Mouse (Mus musculus) forebrain, embryonic 13.5 days (tissue): ENCODE measurements around the gene Mtmr11. TPM values are rescaled to one million over a fixed set of nuclear protein-coding genes. Genes with fewer than 3 reads are reported as not detected.

Source experiments
- ATAC-seq: fragments of 200-750 bp; cut with Nextera tagmentation; 2 replicates; pipeline ENCODE4 v1.8.0; 2017
- H3K27ac ChIP-seq: fragments of 300-500 bp; sonication (generic); 2 replicates; pipeline ENCODE4 v1.5.1; 2015; ENCODE audit warnings: inconsistent platforms, mild to moderate bottlenecking, moderate library complexity
- H3K27me3 ChIP-seq: fragments of 300-500 bp; sonication (generic); 2 replicates; pipeline ENCODE4 v1.6.1; 2015; ENCODE audit warnings: mild to moderate bottlenecking, inconsistent platforms
- H3K36me3 ChIP-seq: fragments of 300-500 bp; sonication (generic); 2 replicates; pipeline ENCODE4 v1.6.1; 2015; ENCODE audit warnings: mild to moderate bottlenecking, inconsistent platforms; ENCODE audit not compliant: poor library complexity, severe bottlenecking
- H3K4me1 ChIP-seq: fragments of 300-500 bp; sonication (generic); 2 replicates; pipeline ENCODE4 v1.6.1; 2015; ENCODE audit warnings: inconsistent platforms
- H3K4me2 ChIP-seq: fragments of 300-500 bp; sonication (generic); 2 replicates; pipeline ENCODE4 v1.6.1; 2015; ENCODE audit warnings: inconsistent platforms, mild to moderate bottlenecking, moderate library complexity
- H3K4me3 ChIP-seq: fragments of 300-500 bp; sonication (generic); 2 replicates; pipeline ENCODE4 v1.5.1; 2015; ENCODE audit warnings: mild to moderate bottlenecking, inconsistent platforms
- H3K9ac ChIP-seq: fragments of 300-500 bp; sonication (generic); 2 replicates; pipeline ENCODE4 v1.6.1; 2015; ENCODE audit warnings: mild to moderate bottlenecking, inconsistent platforms
- H3K9me3 ChIP-seq: fragments of 300-500 bp; sonication (generic); replicated peaks from 2 replicates; pipeline ENCODE4 v1.6.1; 2016; ENCODE audit warnings: inconsistent platforms
- WGBS: fragments of 180-500 bp; shearing (Covaris S2); methylation state at CpG from one replicate; pipeline ENCODE4 v1.1.7; 2015; 5-methylcytosine and 5-hydroxymethylcytosine counted together
- polyA plus RNA-seq: library from polyadenylated mRNA; unstranded; fragments of >200 nt; fragmentation: Nextera tagmentation; extraction: Ambion mirVana; gene quantifications from 2 replicates; pipeline ENCODE4 v1.2.1, GENCODE M21; 2015

Mtmr11 gene
- polyA plus RNA-seq = 9.0 and 12.9 TPM in 2 replicates

DNA sequence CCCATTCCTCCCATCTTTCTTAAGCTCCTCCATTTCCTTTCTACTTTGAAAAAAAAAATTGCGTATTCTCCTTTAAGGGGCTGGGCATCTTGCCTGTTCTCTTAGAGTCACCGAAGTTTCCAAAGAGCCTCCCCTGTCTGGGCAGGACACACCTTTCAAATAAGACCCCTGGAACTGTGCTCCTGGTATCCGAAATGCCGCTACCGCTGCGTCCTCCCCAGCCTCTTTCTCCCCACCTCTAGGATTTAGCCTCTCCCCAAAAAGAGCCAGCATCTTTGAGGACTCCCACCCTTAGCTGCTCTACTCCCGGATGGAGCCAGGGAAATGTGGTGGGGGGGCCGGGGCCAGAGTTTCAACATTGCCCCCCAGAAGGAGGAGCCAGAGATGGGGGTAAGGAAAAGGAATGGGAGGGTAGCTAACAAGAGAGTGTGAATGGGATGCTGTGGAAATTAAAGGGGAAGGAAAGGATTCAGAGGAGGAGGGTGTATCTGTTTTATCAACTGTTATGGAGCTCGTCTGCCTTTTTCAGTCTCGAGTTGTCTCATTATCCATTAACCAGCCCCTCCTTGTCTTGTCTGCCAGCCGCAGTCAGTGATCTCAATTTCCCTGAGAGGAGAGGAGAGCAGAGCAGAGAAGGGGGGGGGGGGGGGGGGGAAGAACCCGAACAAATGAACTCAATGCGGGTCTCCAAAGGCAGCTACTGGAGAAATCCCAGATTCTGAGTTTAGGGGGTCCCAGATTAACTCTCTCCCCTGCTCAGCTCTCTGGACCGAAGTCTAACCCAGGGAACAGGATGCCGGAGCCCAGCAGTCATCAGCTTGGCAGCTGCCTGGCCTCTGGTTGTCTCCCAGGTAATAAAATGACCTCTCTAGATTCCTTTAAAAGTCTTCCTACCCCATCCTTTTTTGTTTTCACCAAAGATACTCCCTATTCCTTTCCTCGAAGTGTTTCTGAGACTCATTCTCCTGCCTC lies at the start of gene Mtmr11:
TSS of gene Mtmr11 (plus strand) at position 136 of the 972 bp plus-strand sequence.
- H3K27ac ChIP-seq = no peak within 1 kb of the TSS; the same call in 1 of the 2 replicates
- WGBS = 10% methylated on average over 15 of the region's 16 CpGs
- H3K4me2 ChIP-seq = peak within 1 kb of the TSS; percentile 89
- H3K27me3 ChIP-seq = no peaks in the 10 kb centered on the region
- peak; percentile 47; the same call in 1 of the 2 replicates for ATAC-seq
- H3K9ac ChIP-seq = peak within 1 kb of the TSS; percentile 65
- no peaks in the 10 kb centered on the region for H3K36me3 ChIP-seq
- peaks cover 26% of the 10 kb centered on the region for H3K4me1 ChIP-seq
- no peaks in the 10 kb centered on the region for H3K9me3 ChIP-seq
- peak within 1 kb of the TSS; percentile 45 for H3K4me3 ChIP-seq

DNA sequence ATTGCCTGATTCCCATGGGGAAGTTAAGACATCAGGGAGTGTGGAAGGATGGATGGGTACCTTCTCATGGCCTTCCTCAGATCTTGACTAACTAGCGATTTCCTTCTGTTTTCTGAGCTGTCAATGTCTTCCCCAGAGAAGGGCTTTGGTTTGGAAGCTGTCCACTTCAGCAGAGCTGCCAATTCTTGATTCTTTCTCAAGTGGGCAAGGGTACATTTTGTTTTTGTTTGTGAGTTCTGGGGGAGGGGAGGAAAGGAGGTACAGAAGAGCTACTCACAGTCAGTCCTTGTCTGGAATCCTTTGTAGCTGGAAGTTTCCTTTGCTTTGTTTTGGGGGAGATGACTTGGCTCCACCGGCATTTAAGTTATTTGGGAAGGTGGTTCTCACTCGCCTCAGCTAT lies 48.6 kb upstream of the Mtmr11 start:
- no peaks in the 10 kb centered on the region for H3K36me3 ChIP-seq
- WGBS = 65% methylated on average over 3 of the region's 3 CpGs
- ATAC-seq = no peak

DNA sequence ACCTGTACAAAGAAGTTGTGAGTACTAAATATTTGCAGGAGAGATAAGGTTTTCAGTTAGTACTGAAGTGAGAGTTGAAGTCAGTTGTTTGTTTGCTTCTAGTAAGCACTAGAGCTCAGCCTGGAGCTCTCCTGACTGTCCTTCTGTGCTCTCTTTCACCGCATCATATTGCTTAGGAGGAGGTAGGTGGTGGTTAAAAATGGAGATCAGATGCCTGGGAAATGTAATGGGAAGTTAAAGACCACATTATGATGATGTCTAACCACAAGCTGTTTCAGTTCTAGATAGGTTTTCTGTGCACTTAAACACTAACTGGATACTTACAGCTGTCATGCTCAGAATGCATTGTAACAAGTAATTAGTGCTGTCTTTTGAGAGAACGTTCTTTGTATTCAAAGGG lies 43.7 kb upstream of the Mtmr11 start:
- WGBS = 70% methylated on average over 2 of the region's 2 CpGs
- Histone ChIP-seq H3K27ac (no peak overlapping the region), H3K27me3 (no peaks in the 10 kb centered on the region), H3K4me1 (no peaks in the 10 kb centered on the region), H3K4me2 (no peak overlapping the region), H3K4me3 (no peak overlapping the region), H3K9ac (no peak overlapping the region), H3K9me3 (no peaks in the 10 kb centered on the region), H3K36me3 (no peaks in the 10 kb centered on the region)
- no peak for ATAC-seq

More for the DNA sequence above, 48.6 kb upstream of the Mtmr11 start:
- Histone ChIP-seq H3K4me1 (no peaks in the 10 kb centered on the region), H3K4me3 (no peak overlapping the region), H3K9me3 (no peaks in the 10 kb centered on the region), H3K9ac (no peak overlapping the region), H3K27me3 (no peaks in the 10 kb centered on the region), H3K27ac (no peak overlapping the region), H3K4me2 (no peak overlapping the region)

DNA sequence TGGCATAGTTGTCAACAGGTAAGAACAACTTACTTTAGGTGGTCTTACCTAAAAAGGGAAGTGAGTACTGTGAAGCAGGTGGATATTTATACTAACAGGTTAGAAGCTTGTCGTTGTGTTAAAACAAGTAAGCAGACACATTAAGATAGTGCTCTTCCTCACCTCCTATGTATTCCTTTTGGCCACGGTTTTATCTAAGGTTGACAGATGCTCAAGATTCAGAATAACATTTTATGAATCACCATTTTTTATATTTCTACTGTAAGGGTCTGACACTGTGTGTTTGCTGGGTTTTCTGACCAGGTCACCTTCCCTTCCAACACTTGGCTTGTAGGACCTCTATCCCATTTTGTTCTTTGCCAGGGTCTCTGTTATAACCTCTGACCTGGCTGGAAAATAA lies 43.1 kb upstream of the Mtmr11 start:
- Histone ChIP-seq H3K4me1 (no peaks in the 10 kb centered on the region), H3K27me3 (no peaks in the 10 kb centered on the region), H3K4me3 (no peak overlapping the region), H3K27ac (no peak overlapping the region), H3K36me3 (no peaks in the 10 kb centered on the region), H3K9me3 (no peaks in the 10 kb centered on the region), H3K4me2 (no peak overlapping the region), H3K9ac (no peak overlapping the region)
- no peak for ATAC-seq
- WGBS = 94% methylated on average over 2 of the region's 2 CpGs

DNA sequence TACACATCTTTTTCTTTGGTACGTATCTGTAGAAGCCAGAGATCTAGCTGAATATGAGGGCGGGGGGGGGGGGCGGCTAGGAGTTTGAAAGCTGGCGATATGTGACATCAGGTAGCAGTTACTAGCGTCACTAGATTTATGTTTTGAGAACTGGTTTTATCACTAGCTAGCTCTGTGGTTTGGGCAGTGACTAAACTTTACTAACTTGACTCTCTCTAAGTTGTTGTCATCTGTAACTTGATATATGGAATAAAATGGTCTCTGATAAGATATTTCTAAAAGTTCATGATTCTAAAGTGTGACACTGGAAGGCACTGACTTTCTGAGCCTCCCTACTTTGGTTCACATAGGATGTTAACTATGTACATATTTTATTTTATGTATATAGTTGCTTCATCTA lies 37.6 kb upstream of the Mtmr11 start:
- no peaks in the 10 kb centered on the region for H3K4me1 ChIP-seq
- 93% methylated on average over 5 of the region's 5 CpGs for WGBS
- no peaks in the 10 kb centered on the region for H3K27me3 ChIP-seq
- ATAC-seq = no peak
- H3K36me3 ChIP-seq = no peaks in the 10 kb centered on the region
- no peaks in the 10 kb centered on the region for H3K9me3 ChIP-seq
- no peak overlapping the region for H3K4me2 ChIP-seq
- H3K27ac ChIP-seq = no peak overlapping the region
- no peak overlapping the region for H3K4me3 ChIP-seq
- H3K9ac ChIP-seq = no peak overlapping the region

DNA sequence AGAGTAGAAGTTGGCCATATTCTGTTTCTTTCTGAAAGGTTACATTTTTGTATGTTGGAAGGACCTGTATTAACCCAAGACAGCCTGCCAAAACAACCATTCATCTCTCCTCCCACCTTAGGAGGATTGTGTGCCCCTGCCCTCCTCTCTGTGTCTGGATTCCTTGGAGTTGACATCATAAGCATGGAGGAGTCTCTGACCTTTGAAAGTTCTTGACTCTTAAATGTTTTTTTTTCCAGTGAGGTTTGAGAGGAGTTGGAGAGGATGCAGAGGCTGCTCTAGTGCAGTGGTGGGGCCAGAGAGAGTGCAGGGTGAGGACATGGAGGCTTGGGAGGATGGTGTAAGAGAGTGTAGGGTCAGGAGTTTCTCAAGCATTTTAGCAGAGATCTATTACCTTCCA lies 33.7 kb upstream of the Mtmr11 start:
- Histone ChIP-seq H3K36me3 (no peaks in the 10 kb centered on the region), H3K9me3 (no peaks in the 10 kb centered on the region), H3K27ac (no peak overlapping the region), H3K4me3 (no peak overlapping the region), H3K27me3 (no peaks in the 10 kb centered on the region), H3K4me1 (peaks cover 4% of the 10 kb centered on the region; the same call in 1 of the 2 replicates), H3K9ac (no peak overlapping the region), H3K4me2 (no peak overlapping the region)
- no peak for ATAC-seq

DNA sequence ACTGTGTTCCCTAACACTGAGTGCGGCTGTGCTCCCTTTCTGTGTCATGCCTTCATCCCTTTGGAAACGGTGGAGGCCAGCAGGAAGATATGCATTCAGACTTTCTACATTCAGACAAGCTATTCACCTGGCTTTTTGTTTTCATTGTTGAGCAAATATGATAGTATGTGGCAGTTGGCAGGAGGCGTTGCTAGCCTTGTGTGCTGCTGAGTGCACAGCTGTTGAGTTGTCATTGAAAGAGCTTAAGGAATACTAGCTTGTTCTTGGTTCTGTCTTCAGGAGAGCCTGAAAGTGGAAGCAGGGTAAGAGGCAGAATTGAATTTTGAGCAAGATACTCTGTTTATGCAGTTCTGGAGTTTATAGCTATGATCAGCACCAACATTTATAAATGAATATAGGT lies 29.3 kb upstream of the Mtmr11 start:
- H3K4me2 ChIP-seq = no peak overlapping the region
- WGBS = 69% methylated on average over 3 of the region's 3 CpGs
- no peak for ATAC-seq
- no peak overlapping the region for H3K4me3 ChIP-seq
- no peaks in the 10 kb centered on the region for H3K27me3 ChIP-seq
- no peak overlapping the region for H3K27ac ChIP-seq
- no peaks in the 10 kb centered on the region for H3K9me3 ChIP-seq
- H3K4me1 ChIP-seq = peaks cover 10% of the 10 kb centered on the region
- H3K36me3 ChIP-seq = no peaks in the 10 kb centered on the region
- H3K9ac ChIP-seq = no peak overlapping the region

DNA sequence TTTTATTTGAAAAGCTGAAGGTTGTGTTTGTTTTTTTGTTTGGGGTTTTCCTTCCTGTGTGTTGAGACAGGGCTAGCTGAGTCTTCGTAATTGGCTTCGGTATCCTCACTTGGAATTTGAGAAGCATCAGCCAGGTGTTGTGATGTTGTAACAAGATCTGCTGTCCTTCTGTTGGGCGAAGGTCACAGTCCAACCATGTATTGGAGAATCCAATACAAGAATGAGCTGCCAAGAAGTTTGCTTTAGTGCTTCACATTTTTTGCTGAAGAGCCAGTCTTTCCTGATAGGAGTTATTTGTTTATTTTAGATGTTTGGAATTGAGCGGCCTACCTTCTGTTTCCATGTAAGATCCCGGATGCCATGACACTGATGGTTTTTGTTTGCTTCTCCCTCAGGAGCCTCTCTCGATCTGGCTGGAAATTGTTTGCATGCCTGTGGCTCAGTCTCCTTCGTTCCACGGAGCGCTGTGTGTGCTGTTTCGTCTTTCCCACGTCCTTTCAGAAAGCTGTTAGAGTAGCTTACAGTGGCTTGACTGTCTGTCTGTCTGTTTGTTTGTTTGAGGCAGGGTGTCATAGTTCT lies 28.4 kb upstream of the Mtmr11 start:
- Histone ChIP-seq H3K4me1 (peaks cover 10% of the 10 kb centered on the region), H3K4me3 (no peak overlapping the region), H3K9me3 (no peaks in the 10 kb centered on the region), H3K27ac (no peak overlapping the region), H3K36me3 (no peaks in the 10 kb centered on the region), H3K4me2 (no peak overlapping the region), H3K27me3 (no peaks in the 10 kb centered on the region), H3K9ac (no peak overlapping the region)
- ATAC-seq = no peak
- 74% methylated on average over 11 of the region's 11 CpGs for WGBS

DNA sequence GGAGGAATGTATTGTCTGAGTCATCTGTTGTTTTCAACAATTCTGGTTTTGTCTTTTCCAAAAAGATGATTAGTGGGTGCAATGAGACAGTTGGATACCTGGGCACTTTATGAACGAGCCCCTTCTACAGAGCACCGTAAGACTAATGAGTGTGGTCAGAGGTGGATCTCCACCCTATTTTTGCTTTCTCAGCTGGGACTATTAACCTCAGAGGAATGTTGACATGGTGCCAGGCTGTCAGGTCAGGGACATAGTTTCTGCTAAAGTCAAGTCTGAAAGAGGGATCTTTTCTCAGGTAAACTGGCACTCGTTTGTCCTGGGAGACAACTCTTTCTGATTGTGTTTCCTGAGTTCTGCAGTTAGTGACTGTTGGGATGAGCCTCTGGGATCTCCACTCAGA lies 26.8 kb upstream of the Mtmr11 start:
- Histone ChIP-seq H3K27me3 (no peaks in the 10 kb centered on the region), H3K4me3 (no peak overlapping the region), H3K9ac (no peak overlapping the region), H3K36me3 (no peaks in the 10 kb centered on the region), H3K4me2 (no peak overlapping the region), H3K9me3 (no peaks in the 10 kb centered on the region), H3K4me1 (peaks cover 10% of the 10 kb centered on the region), H3K27ac (no peak overlapping the region)
- no peak for ATAC-seq
- WGBS = 86% methylated on average over 3 of the region's 3 CpGs

DNA sequence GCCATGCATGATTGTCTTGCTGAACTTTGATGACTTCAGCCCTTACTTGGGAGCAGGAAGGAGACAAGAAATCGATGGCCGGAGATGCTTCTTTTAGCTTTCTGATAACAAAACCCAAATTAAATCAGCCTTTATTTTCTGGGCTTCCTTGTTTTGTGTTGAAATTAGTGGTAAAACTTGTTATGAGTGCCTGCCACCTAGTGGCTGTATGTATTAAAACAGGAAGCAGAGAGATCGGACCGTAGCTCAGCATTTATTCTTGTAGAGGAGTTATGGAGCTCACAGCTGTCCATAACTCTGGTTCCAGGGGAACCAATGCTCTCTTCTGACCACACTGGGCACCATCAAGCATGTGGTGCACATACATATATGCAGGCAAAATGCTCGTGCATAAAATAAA lies 13.9 kb upstream of the Mtmr11 start:
- no peak overlapping the region for H3K4me3 ChIP-seq
- peaks cover 42% of the 10 kb centered on the region for H3K36me3 ChIP-seq
- WGBS = 19% methylated on average over 5 of the region's 5 CpGs
- no peak overlapping the region for H3K9ac ChIP-seq
- no peak overlapping the region for H3K4me2 ChIP-seq
- no peak overlapping the region for H3K27ac ChIP-seq
- no peaks in the 10 kb centered on the region for H3K9me3 ChIP-seq
- 0 out of 2 replicates have a peak, but pooled peaks have one; percentile 50 for ATAC-seq
- no peaks in the 10 kb centered on the region for H3K27me3 ChIP-seq
- no peaks in the 10 kb centered on the region for H3K4me1 ChIP-seq

DNA sequence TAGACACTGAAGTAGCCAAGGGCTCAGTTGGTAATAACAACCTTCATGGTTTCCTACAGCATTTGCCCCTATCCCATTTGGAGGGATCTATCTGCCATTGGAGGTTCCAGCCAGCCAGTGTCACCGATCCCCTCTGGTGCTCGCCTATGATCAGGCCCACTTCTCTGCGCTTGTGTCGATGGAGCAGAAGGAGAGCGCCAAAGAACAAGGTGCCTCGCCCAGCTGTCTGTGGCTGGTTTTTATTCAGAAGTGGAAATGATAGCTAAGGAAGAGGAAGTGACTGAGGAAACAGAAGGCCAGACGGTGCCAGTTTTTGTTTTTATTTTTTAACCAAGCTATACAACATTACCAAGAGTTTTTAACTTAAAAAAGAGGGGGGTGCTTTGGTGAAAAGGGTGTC lies 10.0 kb upstream of the Mtmr11 start:
- no peak for ATAC-seq
- no peak overlapping the region for H3K9ac ChIP-seq
- no peak overlapping the region for H3K4me2 ChIP-seq
- peaks cover 53% of the 10 kb centered on the region for H3K36me3 ChIP-seq
- H3K9me3 ChIP-seq = no peaks in the 10 kb centered on the region
- H3K4me1 ChIP-seq = no peaks in the 10 kb centered on the region
- no peaks in the 10 kb centered on the region for H3K27me3 ChIP-seq
- no peak overlapping the region for H3K27ac ChIP-seq
- 91% methylated on average over 7 of the region's 7 CpGs for WGBS
- no peak overlapping the region for H3K4me3 ChIP-seq

DNA sequence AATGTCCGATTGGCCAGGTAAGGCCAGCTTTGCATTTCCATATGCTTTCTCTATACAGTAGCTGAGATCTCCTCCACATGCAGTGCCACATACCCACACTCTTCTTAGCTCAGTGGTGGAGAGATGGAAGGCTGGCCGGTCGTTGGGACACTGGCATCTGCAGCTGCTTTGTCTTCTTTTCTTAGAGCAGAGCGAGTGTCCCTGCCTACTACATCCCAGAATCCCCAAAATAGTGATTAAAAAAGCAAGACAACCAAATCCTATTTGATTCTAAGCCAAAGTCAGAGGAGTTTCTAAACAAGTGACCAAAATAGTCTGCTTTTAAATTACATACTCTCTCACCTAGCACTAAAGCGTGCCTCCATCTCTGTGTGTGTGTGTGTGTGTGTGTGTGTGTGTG lies 9.2 kb upstream of the Mtmr11 start:
- H3K9me3 ChIP-seq = no peaks in the 10 kb centered on the region
- no peak overlapping the region for H3K27ac ChIP-seq
- no peak for ATAC-seq
- H3K36me3 ChIP-seq = peaks cover 53% of the 10 kb centered on the region
- no peaks in the 10 kb centered on the region for H3K4me1 ChIP-seq
- H3K4me2 ChIP-seq = no peak overlapping the region
- H3K27me3 ChIP-seq = no peaks in the 10 kb centered on the region
- WGBS = 95% methylated on average over 5 of the region's 5 CpGs
- H3K4me3 ChIP-seq = no peak overlapping the region
- no peak overlapping the region for H3K9ac ChIP-seq
